Mouse (Mus musculus) heart, adult 2 months (tissue): Measurements from ENCODE around the gene C530008M17Rik.

Experiments
- CTCF ChIP-seq: fragments of 200-600 bp; IDR thresholded peaks from 2 replicates; pipeline ENCODE4 v1.8.1; 2022; ENCODE audit warnings: antibody characterized with exemption, mild to moderate bottlenecking, moderate library complexity
- EP300 ChIP-seq: fragments of 200-500 bp; IDR thresholded peaks from 2 replicates; pipeline ENCODE4 v1.6.1; 2011; ENCODE audit warnings: low read depth, low read length, control low read depth; ENCODE audit not compliant: insufficient read depth
- POLR2A ChIP-seq: fragments of 200-500 bp; IDR thresholded peaks from 2 replicates; pipeline ENCODE4 v1.6.1; 2011; ENCODE audit warnings: mild to moderate bottlenecking, low read depth, low read length, control low read depth; ENCODE audit not compliant: insufficient read depth

DNA sequence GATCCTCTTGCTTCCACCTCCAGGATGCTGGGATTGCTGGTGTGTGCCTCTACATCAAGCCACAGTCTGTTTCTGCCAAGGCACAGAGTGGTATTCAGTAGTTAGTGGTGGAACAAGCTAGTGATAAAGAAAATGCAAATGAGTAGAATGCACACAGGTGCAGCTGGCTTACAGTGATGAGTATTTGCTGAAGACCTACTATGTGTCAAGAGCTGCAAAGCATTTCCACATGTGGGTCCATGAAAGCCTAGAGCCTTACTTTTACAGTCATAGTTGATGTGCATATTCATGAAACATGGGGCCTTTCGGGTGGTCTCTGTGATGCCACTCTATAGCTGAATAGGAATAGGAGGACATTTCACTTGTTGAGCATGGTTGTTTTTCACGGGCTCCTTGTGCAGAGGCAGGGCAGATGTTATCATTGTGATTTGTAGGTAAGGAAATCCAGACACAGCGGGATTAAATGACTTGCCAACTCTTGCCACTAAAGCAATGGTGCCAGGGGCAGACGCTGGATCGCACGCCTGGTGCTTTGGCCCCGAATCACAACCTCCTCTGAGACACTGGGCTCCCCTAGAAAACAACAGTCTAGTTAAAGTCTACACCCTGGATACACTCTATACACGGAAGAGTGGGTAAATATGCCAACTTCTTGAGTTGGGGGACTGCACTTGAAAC is 3.8 kb downstream of the C530008M17Rik start:
- TF ChIP-seq EP300 (no peak), POLR2A (no peak), CTCF (no peak)
